Mouse (Mus musculus) E14TG2a.4 (cell line): ENCODE measurements around the gene Nuak2.

Experiments used
- H3K27me3 ChIP-seq: 2 replicates; pipeline ENCODE4 v1.6.1; 2014; ENCODE audit warnings: low read length, control low read depth; ENCODE audit not compliant: insufficient read depth
- H3K36me3 ChIP-seq: 2 replicates; pipeline ENCODE4 v1.6.1; 2014; ENCODE audit warnings: low read length, control low read depth; ENCODE audit not compliant: insufficient read depth
- H3K4me1 ChIP-seq: replicated peaks from 2 replicates; pipeline ENCODE4 v1.6.1; 2014; ENCODE audit warnings: low read depth, low read length, control low read depth
- H3K4me3 ChIP-seq: replicated peaks from 2 replicates; pipeline ENCODE4 v1.5.1; 2014; ENCODE audit warnings: mild to moderate bottlenecking, low read length
- H3K9me3 ChIP-seq: 2 replicates; pipeline ENCODE4 v1.6.1; 2014; ENCODE audit warnings: low read length, control low read depth
- CTCF ChIP-seq: conservative IDR thresholded peaks from 2 replicates; pipeline ENCODE4 v1.5.1; 2014; ENCODE audit warnings: low read length
- NANOG ChIP-seq: IDR thresholded peaks from 2 replicates; pipeline ENCODE4 v1.6.1; 2014; ENCODE audit warnings: borderline replicate concordance, low read length, mixed read lengths
- POU5F1 ChIP-seq: IDR thresholded peaks from 2 replicates; pipeline ENCODE4 v1.6.1; 2014; ENCODE audit warnings: low read length, borderline replicate concordance

Gene Nuak2

GRCm38 (mm10) chr1:132281523-132282176 is 34.3 kb upstream of the Nuak2 start:
- Histone ChIP-seq H3K4me3 (peak overlapping the region; percentile 39), H3K4me1 (peaks cover 98% of the 10 kb centered on the region), H3K9me3 (no peaks in the 10 kb centered on the region), H3K36me3 (no peaks in the 10 kb centered on the region), H3K27me3 (no peaks in the 10 kb centered on the region)
- peak; percentile 24; the same call in 1 of the 2 replicates for TF ChIP-seq NANOG
- TF ChIP-seq CTCF = no peak

- TF ChIP-seq NANOG (no peak), POU5F1 (no peak), CTCF (no peak)
- no peaks in the 10 kb centered on the region for H3K9me3 ChIP-seq
- peak overlapping the region; percentile 39 for H3K4me3 ChIP-seq
- no peaks in the 10 kb centered on the region for H3K27me3 ChIP-seq
- H3K36me3 ChIP-seq = no peaks in the 10 kb centered on the region
- H3K4me1 ChIP-seq = peaks cover 98% of the 10 kb centered on the region
These were observed 33.8 kb upstream of the Nuak2 start for GRCm38 (mm10) chr1:132282177-132282536.

- Histone ChIP-seq H3K4me1 (peaks cover 99% of the 10 kb centered on the region), H3K36me3 (no peaks in the 10 kb centered on the region), H3K4me3 (0 out of 2 replicates have a peak overlapping the region, but pooled peaks have one; percentile 74), H3K9me3 (no peaks in the 10 kb centered on the region), H3K27me3 (no peaks in the 10 kb centered on the region)
- TF ChIP-seq NANOG (no peak), POU5F1 (no peak), CTCF (no peak)
These were observed 32.9 kb upstream of the Nuak2 start for GRCm38 (mm10) chr1:132283018-132283417.

- Histone ChIP-seq H3K27me3 (no peaks in the 10 kb centered on the region), H3K36me3 (no peaks in the 10 kb centered on the region), H3K9me3 (no peaks in the 10 kb centered on the region), H3K4me1 (peaks cover 99% of the 10 kb centered on the region), H3K4me3 (no peak overlapping the region)
- TF ChIP-seq CTCF = no peak
- no peak for TF ChIP-seq NANOG
- no peak for TF ChIP-seq POU5F1
These were observed 29.2 kb upstream of the Nuak2 start for GRCm38 (mm10) chr1:132286735-132287134.

- Histone ChIP-seq H3K4me3 (peak overlapping the region; percentile 39), H3K27me3 (no peaks in the 10 kb centered on the region), H3K9me3 (no peaks in the 10 kb centered on the region), H3K36me3 (no peaks in the 10 kb centered on the region), H3K4me1 (peaks cover 99% of the 10 kb centered on the region)
- TF ChIP-seq NANOG (no peak), CTCF (no peak), POU5F1 (no peak)
These were observed 28.5 kb upstream of the Nuak2 start for GRCm38 (mm10) chr1:132287445-132287844.

GRCm38 (mm10) chr1:132287991-132288451 is 27.9 kb upstream of the Nuak2 start:
- Histone ChIP-seq H3K4me1 (peaks cover 99% of the 10 kb centered on the region), H3K4me3 (peak overlapping the region; percentile 39), H3K27me3 (no peaks in the 10 kb centered on the region), H3K36me3 (no peaks in the 10 kb centered on the region), H3K9me3 (no peaks in the 10 kb centered on the region)
- no peak for TF ChIP-seq NANOG
- TF ChIP-seq POU5F1 = no peak
- no peak; the same call in 1 of the 2 replicates for TF ChIP-seq CTCF

GRCm38 (mm10) chr1:132289965-132290364 is 26.0 kb upstream of the Nuak2 start:
- no peaks in the 10 kb centered on the region for H3K27me3 ChIP-seq
- H3K4me1 ChIP-seq = peaks cover 94% of the 10 kb centered on the region
- TF ChIP-seq POU5F1 (no peak), NANOG (no peak), CTCF (no peak)
- no peaks in the 10 kb centered on the region for H3K9me3 ChIP-seq
- H3K4me3 ChIP-seq = peak overlapping the region; percentile 26; the same call in 1 of the 2 replicates
- no peaks in the 10 kb centered on the region for H3K36me3 ChIP-seq

GRCm38 (mm10) chr1:132290921-132291675 is 24.8 kb upstream of the Nuak2 start:
- Histone ChIP-seq H3K27me3 (no peaks in the 10 kb centered on the region), H3K36me3 (no peaks in the 10 kb centered on the region), H3K9me3 (no peaks in the 10 kb centered on the region), H3K4me3 (peak overlapping the region; percentile 54), H3K4me1 (peaks cover 92% of the 10 kb centered on the region)
- no peak for TF ChIP-seq POU5F1
- no peak for TF ChIP-seq CTCF
- no peak for TF ChIP-seq NANOG

- no peak for TF ChIP-seq NANOG
- no peak for TF ChIP-seq POU5F1
- TF ChIP-seq CTCF = no peak
- H3K4me1 ChIP-seq = peaks cover 92% of the 10 kb centered on the region
- H3K36me3 ChIP-seq = no peaks in the 10 kb centered on the region
- H3K27me3 ChIP-seq = peaks cover 5% of the 10 kb centered on the region; the same call in 1 of the 2 replicates
- no peaks in the 10 kb centered on the region for H3K9me3 ChIP-seq
- peak overlapping the region; percentile 54 for H3K4me3 ChIP-seq
These were observed 24.2 kb upstream of the Nuak2 start for GRCm38 (mm10) chr1:132291706-132292105.
